In genomic region chr2:153338361-153339350, GRCm38 (mm10) we compare ENCODE assay signal across 18 mouse cellular contexts. TPM values are rescaled to one million over a fixed set of nuclear protein-coding genes. Genes with fewer than 3 reads are reported as not detected.
A peak's percentile ranks its signal among the peaks of the same experiment; 100 is the strongest.
DNase-seq lines count a peak whose midpoint lies in the region; ATAC-seq lines count a peak whose summit lies in the region.
"Had no signal": no experiment of that assay in that cellular context is flagged by ENCODE, and none has a peak within 500 bp of the region (broad histone marks: within the 10 kb centered on the region; RNA-seq: fewer than 3 reads in every experiment).

No protein-coding gene starts in this region.

- peak; percentile 56 for DNase-seq in cerebellum, postnatal 10 days
- peak; percentile 27 for DNase-seq in thymus, postnatal 25 days
- no peak for DNase-seq in thymus, postnatal 10 days (ENCODE audit: low spot score in 2 of 2)
- peak; percentile 72 for DNase-seq in induced T-regulatory cell, adult 2 months (ENCODE audit: low read depth)
- DNase-seq in retina, embryonic 14.5 days (ENCODE audit: low spot score), result no peak
- no peak for DNase-seq in right cerebral cortex, adult 18-20 months
- DNase-seq: adrenal gland, adult 8-10 months; heart, postnatal 4 days; liver; right cerebral cortex, postnatal 25 days had no signal

- H3K27ac ChIP-seq in heart, embryonic 11.5 days (ENCODE audit: low read depth, low read length), result no peak overlapping the region
- H3K27ac ChIP-seq: intestine, embryonic 15.5 days; kidney, postnatal 0 days; neural tube, embryonic 15.5 days had no signal

- no peak overlapping the region for H3K4me2 ChIP-seq in heart, embryonic 11.5 days
- H3K4me2 ChIP-seq: intestine, embryonic 15.5 days; neural tube, embryonic 15.5 days had no signal

- ATAC-seq in cerebellum, adult (ENCODE audit: insufficient number of reproducible peaks, low FRiP score, low TSS enrichment), result no peak
- ATAC-seq in heart, embryonic 11.5 days (replicated peaks; ENCODE audit: insufficient number of reproducible peaks, low FRiP score, low TSS enrichment), result no peak
- ATAC-seq: intestine, embryonic 15.5 days; midbrain, embryonic 16.5 days had no signal

- peaks cover 12% of the 10 kb centered on the region for H3K4me1 ChIP-seq in heart, embryonic 11.5 days (ENCODE audit: control insufficient read depth, insufficient read depth, low read length)
- H3K4me1 ChIP-seq: neural tube, embryonic 15.5 days had no signal

- H3K9ac ChIP-seq in heart, embryonic 11.5 days (ENCODE audit: low read depth, low read length), result no peak overlapping the region
- H3K9ac ChIP-seq: intestine, embryonic 15.5 days; neural tube, embryonic 15.5 days had no signal

- no peaks in the 10 kb centered on the region for H3K27me3 ChIP-seq in heart, embryonic 11.5 days (ENCODE audit: control insufficient read depth, insufficient read depth, low read length)
- H3K27me3 ChIP-seq: intestine, embryonic 15.5 days; neural tube, embryonic 15.5 days had no signal

- H3K36me3 ChIP-seq in heart, embryonic 11.5 days (ENCODE audit: control insufficient read depth, insufficient read depth, low read length), result peaks cover 3% of the 10 kb centered on the region; the same call in 1 of the 2 replicates
- H3K36me3 ChIP-seq: intestine, embryonic 15.5 days; neural tube, embryonic 15.5 days had no signal

- H3K9me3 ChIP-seq in heart, embryonic 11.5 days (replicated peaks; ENCODE audit: control insufficient read depth, low read length), result no peaks in the 10 kb centered on the region
- H3K9me3 ChIP-seq: heart, embryonic 10.5 days; intestine, embryonic 15.5 days; neural tube, embryonic 15.5 days had no signal

- H3K4me3 ChIP-seq in heart, embryonic 11.5 days (ENCODE audit: low read depth, low read length), result no peak overlapping the region
- H3K4me3 ChIP-seq: erythroblast, embryonic 14.5 days; heart, embryonic 10.5 days; intestine, embryonic 15.5 days; neural tube, embryonic 15.5 days had no signal

- 84% methylated on average over 9 of the region's 9 CpGs for WGBS in heart, embryonic 11.5 days (ENCODE audit: insufficient replicate concordance)

RNA-seq across cellular contexts. Expression of gene Asxl1, which starts 7.0 kb away (rescaled TPM):
- 11.9 and 13.8 TPM in 2 replicates for polyA plus RNA-seq in heart, embryonic 11.5 days (2014; fragmentation: Nextera tagmentation; extraction: Ambion mirVana)

RNA-seq across cellular contexts. Expression of gene Kif3b, which starts 47.4 kb away (rescaled TPM):
- polyA plus RNA-seq in heart, embryonic 11.5 days (2014; fragmentation: Nextera tagmentation; extraction: Ambion mirVana), result 3.6 TPM in 2 replicates

Comparison
In these comparisons a context has a peak if more than half of its experiments do, and no peak if none do; other contexts are left out.
1. DNase-seq: peak in cerebellum, postnatal 10 days (2 of 2), thymus, postnatal 25 days (single experiment) and induced T-regulatory cell, adult 2 months (single experiment); none in thymus, postnatal 10 days (0 of 2), retina, embryonic 14.5 days (single experiment) and right cerebral cortex, adult 18-20 months (single experiment).